Mouse (Mus musculus): ENCODE data around the gene Unc5c. TPM values are rescaled to one million over a fixed set of nuclear protein-coding genes. Genes with fewer than 3 reads are reported as not detected.

Unc5c gene
- polyA plus RNA-seq, 1 experiment = 0.22 TPM

- Histone ChIP-seq H3K36me3 (ENCODE audit: control insufficient read depth, insufficient read depth, low read length) (no peaks in the 10 kb centered on the region), H3K4me3 (ENCODE audit: control insufficient read depth, low read depth, low read length) (no peak overlapping the region), H3K27ac (ENCODE audit: control insufficient read depth, insufficient read depth, low read depth, low read length) (no peak overlapping the region), H3K4me1 (ENCODE audit: control insufficient read depth, insufficient read depth, low read length) (no peaks in the 10 kb centered on the region), H3K27me3 (ENCODE audit: control insufficient read depth, insufficient read depth, low read length) (no peaks in the 10 kb centered on the region)
- TF ChIP-seq POLR2A (IDR thresholded peaks at IDR 0.05; ENCODE audit: control insufficient read depth, low read depth, low read length) (no peak), CTCF (IDR thresholded peaks at IDR 0.05; ENCODE audit: control insufficient read depth, insufficient read depth, insufficient replicate concordance, low read depth, low read length) (no peak)
Observed at GRCm38 (mm10) chr3:141597974-141598373, 133.0 kb downstream of the Unc5c start.

GRCm38 (mm10) chr3:141598936-141599335, 133.9 kb downstream of the Unc5c start:
- Histone ChIP-seq H3K4me1 (ENCODE audit: control insufficient read depth, insufficient read depth, low read length) (no peaks in the 10 kb centered on the region), H3K4me3 (ENCODE audit: control insufficient read depth, low read depth, low read length) (no peak overlapping the region), H3K36me3 (ENCODE audit: control insufficient read depth, insufficient read depth, low read length) (no peaks in the 10 kb centered on the region), H3K27me3 (ENCODE audit: control insufficient read depth, insufficient read depth, low read length) (no peaks in the 10 kb centered on the region), H3K27ac (ENCODE audit: control insufficient read depth, insufficient read depth, low read depth, low read length) (no peak overlapping the region)
- no peak for TF ChIP-seq POLR2A (IDR thresholded peaks at IDR 0.05; ENCODE audit: control insufficient read depth, low read depth, low read length)
- TF ChIP-seq CTCF (IDR thresholded peaks at IDR 0.05; ENCODE audit: control insufficient read depth, insufficient read depth, insufficient replicate concordance, low read depth, low read length) = no peak

GRCm38 (mm10) chr3:141601072-141601549, 136.1 kb downstream of the Unc5c start:
- Histone ChIP-seq H3K27ac (ENCODE audit: control insufficient read depth, insufficient read depth, low read depth, low read length) (no peak overlapping the region), H3K4me3 (ENCODE audit: control insufficient read depth, low read depth, low read length) (no peak overlapping the region), H3K4me1 (ENCODE audit: control insufficient read depth, insufficient read depth, low read length) (no peaks in the 10 kb centered on the region), H3K36me3 (ENCODE audit: control insufficient read depth, insufficient read depth, low read length) (no peaks in the 10 kb centered on the region), H3K27me3 (ENCODE audit: control insufficient read depth, insufficient read depth, low read length) (no peaks in the 10 kb centered on the region)
- TF ChIP-seq POLR2A (IDR thresholded peaks at IDR 0.05; ENCODE audit: control insufficient read depth, low read depth, low read length) (no peak), CTCF (IDR thresholded peaks at IDR 0.05; ENCODE audit: control insufficient read depth, insufficient read depth, insufficient replicate concordance, low read depth, low read length) (no peak)

GRCm38 (mm10) chr3:141616718-141617117, 151.7 kb downstream of the Unc5c start:
- TF ChIP-seq CTCF (IDR thresholded peaks at IDR 0.05; ENCODE audit: control insufficient read depth, insufficient read depth, insufficient replicate concordance, low read depth, low read length) (no peak), POLR2A (IDR thresholded peaks at IDR 0.05; ENCODE audit: control insufficient read depth, low read depth, low read length) (no peak)
- no peaks in the 10 kb centered on the region for H3K4me1 ChIP-seq (ENCODE audit: control insufficient read depth, insufficient read depth, low read length)

GRCm38 (mm10) chr3:141618675-141619074, 153.7 kb downstream of the Unc5c start:
- no peaks in the 10 kb centered on the region for H3K36me3 ChIP-seq (ENCODE audit: control insufficient read depth, insufficient read depth, low read length)
- TF ChIP-seq POLR2A (IDR thresholded peaks at IDR 0.05; ENCODE audit: control insufficient read depth, low read depth, low read length) = no peak
- no peak for TF ChIP-seq CTCF (IDR thresholded peaks at IDR 0.05; ENCODE audit: control insufficient read depth, insufficient read depth, insufficient replicate concordance, low read depth, low read length)
- no peaks in the 10 kb centered on the region for H3K27me3 ChIP-seq (ENCODE audit: control insufficient read depth, insufficient read depth, low read length)
- no peak overlapping the region for H3K27ac ChIP-seq (ENCODE audit: control insufficient read depth, insufficient read depth, low read depth, low read length)
- no peaks in the 10 kb centered on the region for H3K4me1 ChIP-seq (ENCODE audit: control insufficient read depth, insufficient read depth, low read length)
- H3K4me3 ChIP-seq (ENCODE audit: control insufficient read depth, low read depth, low read length) = no peak overlapping the region

More at GRCm38 (mm10) chr3:141616718-141617117, 151.7 kb downstream of the Unc5c start:
- Histone ChIP-seq H3K27ac (ENCODE audit: control insufficient read depth, insufficient read depth, low read depth, low read length) (no peak overlapping the region), H3K4me3 (ENCODE audit: control insufficient read depth, low read depth, low read length) (no peak overlapping the region), H3K27me3 (ENCODE audit: control insufficient read depth, insufficient read depth, low read length) (no peaks in the 10 kb centered on the region), H3K36me3 (ENCODE audit: control insufficient read depth, insufficient read depth, low read length) (no peaks in the 10 kb centered on the region)

GRCm38 (mm10) chr3:141621496-141621895, 156.5 kb downstream of the Unc5c start:
- no peak overlapping the region for H3K4me3 ChIP-seq (ENCODE audit: control insufficient read depth, low read depth, low read length)
- H3K27me3 ChIP-seq (ENCODE audit: control insufficient read depth, insufficient read depth, low read length) = no peaks in the 10 kb centered on the region
- H3K4me1 ChIP-seq (ENCODE audit: control insufficient read depth, insufficient read depth, low read length) = no peaks in the 10 kb centered on the region
- H3K27ac ChIP-seq (ENCODE audit: control insufficient read depth, insufficient read depth, low read depth, low read length) = no peak overlapping the region
- TF ChIP-seq CTCF (IDR thresholded peaks at IDR 0.05; ENCODE audit: control insufficient read depth, insufficient read depth, insufficient replicate concordance, low read depth, low read length) (no peak), POLR2A (IDR thresholded peaks at IDR 0.05; ENCODE audit: control insufficient read depth, low read depth, low read length) (no peak)
- no peaks in the 10 kb centered on the region for H3K36me3 ChIP-seq (ENCODE audit: control insufficient read depth, insufficient read depth, low read length)

GRCm38 (mm10) chr3:141626935-141627638, 162.1 kb downstream of the Unc5c start:
- no peak for TF ChIP-seq CTCF (IDR thresholded peaks at IDR 0.05; ENCODE audit: control insufficient read depth, insufficient read depth, insufficient replicate concordance, low read depth, low read length)
- no peak for TF ChIP-seq POLR2A (IDR thresholded peaks at IDR 0.05; ENCODE audit: control insufficient read depth, low read depth, low read length)
- Histone ChIP-seq H3K27ac (ENCODE audit: control insufficient read depth, insufficient read depth, low read depth, low read length) (no peak overlapping the region), H3K36me3 (ENCODE audit: control insufficient read depth, insufficient read depth, low read length) (no peaks in the 10 kb centered on the region), H3K4me1 (ENCODE audit: control insufficient read depth, insufficient read depth, low read length) (no peaks in the 10 kb centered on the region), H3K4me3 (ENCODE audit: control insufficient read depth, low read depth, low read length) (no peak overlapping the region), H3K27me3 (ENCODE audit: control insufficient read depth, insufficient read depth, low read length) (no peaks in the 10 kb centered on the region)

Measured in testis, adult 2 months (tissue).